Mouse (Mus musculus) MEL (cell line): ENCODE measurements around the gene Nrn1.

ENCODE experiments used
- BHLHE40 ChIP-seq: IDR thresholded peaks from 2 replicates; pipeline ENCODE4 v1.6.1; 2012; ENCODE audit warnings: low read depth, mild to moderate bottlenecking, inconsistent platforms, low read length, improper control_type of control experiment, borderline replicate concordance
- CTCF ChIP-seq, 3 experiments: IDR thresholded peaks in 2 of 3; conservative IDR thresholded peaks in 1 of 3; 2 replicates each; pipeline ENCODE4 v1.5.1; 2011 to 2012; ENCODE audit warnings: low read length in 3 of 3, low read depth in 2 of 3, mild to moderate bottlenecking in 2 of 3, improper control_type of control experiment in 1 of 3, inconsistent platforms in 1 of 3, mixed read lengths in 1 of 3, moderate library complexity in 1 of 3; ENCODE audit not compliant: control insufficient read depth in 1 of 3, insufficient read depth in 1 of 3, poor library complexity in 1 of 3, severe bottlenecking in 1 of 3
- EP300 ChIP-seq, 2 experiments: IDR thresholded peaks; 2 replicates each; pipeline ENCODE4 v1.6.1; 2011; ENCODE audit warnings: improper control_type of control experiment in 2 of 2, low read length in 2 of 2, low read depth in 1 of 2, mild to moderate bottlenecking in 1 of 2
- GABPA ChIP-seq: IDR thresholded peaks from 2 replicates; pipeline ENCODE4 v1.6.1; 2012; ENCODE audit warnings: low read depth, mild to moderate bottlenecking, inconsistent platforms, low read length, improper control_type of control experiment, moderate library complexity
- MAX ChIP-seq: IDR thresholded peaks from 2 replicates; pipeline ENCODE4 v1.6.1; 2011; ENCODE audit warnings: low read length, improper control_type of control experiment
- MEF2A ChIP-seq: IDR thresholded peaks from 2 replicates; pipeline ENCODE4 v1.6.1; 2014; ENCODE audit warnings: low read depth, mild to moderate bottlenecking, inconsistent platforms, low read length, improper control_type of control experiment; ENCODE audit not compliant: poor library complexity, insufficient replicate concordance, severe bottlenecking; ENCODE audit errors: extremely low read depth
- NRF1 ChIP-seq: IDR thresholded peaks from 2 replicates; pipeline ENCODE4 v1.6.1; 2014; ENCODE audit warnings: low read depth, mild to moderate bottlenecking, inconsistent platforms, low read length, improper control_type of control experiment, moderate library complexity; ENCODE audit not compliant: poor library complexity, insufficient read depth, severe bottlenecking
- POLR2A ChIP-seq, 2 experiments: IDR thresholded peaks; 2 replicates each; pipeline ENCODE4 v1.6.1; 2011 to 2012; ENCODE audit warnings: low read length in 2 of 2, mild to moderate bottlenecking in 2 of 2, control low read depth in 1 of 2, improper control_type of control experiment in 1 of 2, low read depth in 1 of 2, moderate library complexity in 1 of 2; ENCODE audit not compliant: control insufficient read depth in 1 of 2, insufficient read depth in 1 of 2, poor library complexity in 1 of 2
- POLR2AphosphoS2 ChIP-seq: IDR thresholded peaks from 2 replicates; pipeline ENCODE4 v1.6.1; 2011; ENCODE audit warnings: low read length, improper control_type of control experiment
- TCF12 ChIP-seq: IDR thresholded peaks from 2 replicates; pipeline ENCODE4 v1.6.1; 2014; ENCODE audit warnings: low read depth, mild to moderate bottlenecking, inconsistent platforms, low read length, improper control_type of control experiment, moderate library complexity
- UBTF ChIP-seq: IDR thresholded peaks from 2 replicates; pipeline ENCODE4 v1.6.1; 2012; ENCODE audit warnings: low read depth, mild to moderate bottlenecking, inconsistent platforms, low read length, improper control_type of control experiment, moderate library complexity, borderline replicate concordance; ENCODE audit not compliant: insufficient read depth
- ZNF384 ChIP-seq: IDR thresholded peaks from 2 replicates; pipeline ENCODE4 v1.6.1; 2012; ENCODE audit warnings: low read depth, mild to moderate bottlenecking, inconsistent platforms, low read length, improper control_type of control experiment

- no peak for TF ChIP-seq POLR2A (IDR thresholded peaks at IDR 0.05; ENCODE audit: control insufficient read depth in 1 of 2, insufficient read depth in 1 of 2, low read depth in 1 of 2, low read length in 2 of 2, poor library complexity in 1 of 2)
- TF ChIP-seq GABPA: no peak
- no peak for TF ChIP-seq CTCF (IDR thresholded peaks at IDR 0.05 in 2 of 3, conservative IDR thresholded peaks at IDR 0.05 in 1 of 3; ENCODE audit: control insufficient read depth in 1 of 3, insufficient read depth in 1 of 3, low read depth in 2 of 3, low read length in 3 of 3, poor library complexity in 1 of 3, severe bottlenecking in 1 of 3)
- no peak for TF ChIP-seq BHLHE40
- TF ChIP-seq EP300 (IDR thresholded peaks at IDR 0.05; ENCODE audit: low read depth in 1 of 2, low read length in 2 of 2): no peak
- TF ChIP-seq MEF2A: no peak
- no peak for TF ChIP-seq UBTF
- TF ChIP-seq TCF12: no peak
- TF ChIP-seq NRF1: no peak
- no peak for TF ChIP-seq ZNF384
- no peak for TF ChIP-seq POLR2AphosphoS2
- TF ChIP-seq MAX: no peak
Observed at GRCm38 (mm10) chr13:36734731-36735571, at the start of gene Nrn1.
